Mouse (Mus musculus): ENCODE measurements around the gene Zfp362.
A peak's percentile ranks its signal among the peaks of the same experiment; 100 is the strongest.

The Zfp362 gene

DNA sequence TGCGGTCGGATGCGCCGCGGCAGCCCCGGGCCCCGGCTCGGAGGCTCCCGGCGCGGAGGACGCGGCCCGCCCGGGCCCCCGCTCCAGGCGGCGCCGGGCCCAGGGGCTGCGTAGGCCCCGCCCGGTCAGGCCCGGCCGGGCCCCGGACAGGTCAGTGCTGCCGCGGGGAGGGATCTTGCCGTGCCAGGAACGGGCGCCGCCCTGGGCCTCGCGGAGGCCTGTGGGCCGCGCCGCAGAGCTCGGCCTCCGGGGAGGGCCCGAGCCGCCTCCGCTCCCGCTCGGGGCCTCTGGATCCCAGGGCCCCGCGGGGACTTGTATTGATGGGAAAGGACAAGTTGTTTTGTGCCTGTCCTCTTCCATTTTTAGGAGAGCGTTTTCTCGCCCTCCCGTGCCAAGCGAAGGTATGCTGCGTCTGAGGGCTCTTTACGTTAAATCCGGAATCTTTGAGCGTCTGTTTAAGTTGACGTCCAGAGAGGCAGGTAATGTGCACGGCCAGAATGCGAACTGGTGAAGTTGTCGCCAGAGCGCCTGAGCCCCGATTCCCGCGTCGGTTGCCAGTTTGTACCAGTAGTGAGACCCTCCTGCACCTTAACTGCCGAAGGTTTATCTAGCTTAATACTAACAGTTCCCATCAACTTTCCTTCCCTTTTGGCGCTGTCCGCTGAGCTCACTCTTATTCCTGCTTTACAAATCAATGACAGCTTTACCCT is 78.0 kb downstream of the Zfp362 start:
- peak; percentile 98 for DNase-seq

DNA sequence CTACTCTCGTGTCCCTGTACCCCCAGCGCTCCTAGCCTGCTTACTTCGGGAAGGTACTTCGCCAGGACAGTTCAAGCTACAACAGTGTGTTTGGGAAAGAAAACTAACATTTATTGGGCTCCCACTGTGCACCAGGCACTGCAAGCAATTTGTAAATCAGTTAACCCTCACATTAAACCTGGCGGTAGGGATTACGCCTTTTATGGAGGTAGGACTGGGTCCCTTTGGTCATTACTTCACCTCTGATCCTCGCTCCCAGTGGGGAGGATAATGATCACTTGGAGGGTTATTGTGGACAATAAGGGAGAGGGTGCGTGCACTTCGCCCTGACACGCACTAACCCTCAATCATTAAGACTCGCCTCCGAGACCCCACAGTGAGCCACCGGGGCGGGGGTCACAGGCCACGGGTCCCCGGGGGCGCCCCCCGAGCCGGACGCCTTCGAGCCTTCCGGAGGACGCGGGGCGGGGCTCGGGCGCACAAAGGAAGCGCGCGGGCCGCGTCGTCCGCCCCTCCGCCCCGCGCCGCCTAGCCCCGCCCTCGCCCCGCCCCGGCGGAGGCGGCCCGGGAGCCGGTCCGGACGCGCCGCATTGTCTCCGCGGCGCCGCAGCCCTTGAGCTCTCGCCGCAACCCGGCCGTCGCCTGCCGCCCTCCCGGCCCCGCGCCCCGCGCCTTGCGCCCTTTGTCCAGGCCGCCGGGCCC is 78.7 kb downstream of the Zfp362 start:
- DNase-seq = peak; percentile 99

DNA sequence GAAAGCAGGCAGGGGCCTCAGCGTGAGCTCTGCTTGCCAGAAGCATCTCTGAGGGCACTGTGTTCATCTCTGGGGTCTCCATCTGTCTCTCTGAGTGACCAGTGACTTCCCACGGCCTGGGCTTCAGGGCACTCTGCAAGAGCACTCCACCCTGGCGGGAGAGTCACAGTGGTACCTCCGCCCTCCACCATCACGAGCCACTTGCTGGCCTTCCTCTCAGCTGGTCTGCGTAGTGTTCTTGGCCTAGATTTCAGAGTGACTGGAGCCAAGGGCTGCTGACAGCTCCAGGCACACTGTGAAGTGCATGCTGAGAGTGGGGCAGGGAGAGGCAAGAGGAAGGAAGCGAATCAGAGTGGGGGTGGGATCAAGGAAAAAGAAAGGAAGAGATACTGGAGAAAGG is 81.8 kb downstream of the Zfp362 start:
- peak; percentile 98 for DNase-seq

DNA sequence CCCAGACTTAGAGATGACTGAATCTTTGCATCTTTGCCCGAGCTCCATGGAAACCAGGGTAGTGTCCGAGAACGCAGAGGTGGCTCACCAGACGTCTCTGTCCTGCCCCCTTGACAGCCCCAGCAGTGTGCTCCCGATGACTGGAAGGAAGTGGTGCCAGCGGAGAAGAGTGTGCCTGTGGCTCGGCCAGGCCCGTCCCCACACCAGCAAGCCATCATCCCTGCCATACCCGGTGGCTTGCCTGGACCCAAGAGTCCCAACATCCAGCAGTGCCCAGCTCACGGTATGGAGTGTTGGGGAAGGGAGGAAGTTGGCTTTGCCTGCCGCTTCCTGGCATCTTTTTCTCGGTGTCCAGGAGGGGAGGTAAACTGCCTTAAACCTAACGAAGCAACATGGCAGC is 82.4 kb downstream of the Zfp362 start:
- DNase-seq = no peak

All from heart, adult 11 months (tissue).